Mouse (Mus musculus) neural tube, embryonic 13.5 days (tissue): Measurements from ENCODE around the gene Itga8. TPM values are rescaled to one million over a fixed set of nuclear protein-coding genes. Genes with fewer than 3 reads are reported as not detected.
A peak's percentile ranks its signal among the peaks of the same experiment; 100 is the strongest.

Experiments
- ATAC-seq: fragments of 200-750 bp; cut with Nextera tagmentation; 2 replicates; pipeline ENCODE4 v1.8.0; 2017; ENCODE audit warnings: low read depth, mild to moderate bottlenecking, moderate TSS enrichment, moderate library complexity
- H3K27ac ChIP-seq: fragments of 300-500 bp; sonication (generic); replicated peaks from 2 replicates; pipeline ENCODE4 v1.5.1; 2015; ENCODE audit warnings: moderate library complexity, mild to moderate bottlenecking, inconsistent platforms
- H3K27me3 ChIP-seq: fragments of 300-500 bp; sonication (generic); 2 replicates; pipeline ENCODE4 v1.6.1; 2015; ENCODE audit warnings: mild to moderate bottlenecking, inconsistent platforms
- H3K36me3 ChIP-seq: fragments of 300-500 bp; sonication (generic); 2 replicates; pipeline ENCODE4 v1.6.1; 2015; ENCODE audit warnings: mild to moderate bottlenecking, inconsistent platforms
- H3K4me1 ChIP-seq: fragments of 300-500 bp; sonication (generic); replicated peaks from 2 replicates; pipeline ENCODE4 v1.6.1; 2015; ENCODE audit warnings: inconsistent platforms
- H3K4me2 ChIP-seq: fragments of 300-500 bp; sonication (generic); 2 replicates; pipeline ENCODE4 v1.6.1; 2015; ENCODE audit warnings: inconsistent platforms, mild to moderate bottlenecking, moderate library complexity
- H3K4me3 ChIP-seq: fragments of 300-500 bp; sonication (generic); 2 replicates; pipeline ENCODE4 v1.5.1; 2015; ENCODE audit warnings: mild to moderate bottlenecking, inconsistent platforms
- H3K9ac ChIP-seq: fragments of 300-500 bp; sonication (generic); 2 replicates; pipeline ENCODE4 v1.6.1; 2015; ENCODE audit warnings: moderate library complexity, mild to moderate bottlenecking, inconsistent platforms
- H3K9me3 ChIP-seq: fragments of 300-500 bp; sonication (generic); 2 replicates; pipeline ENCODE4 v1.6.1; 2016; ENCODE audit warnings: inconsistent platforms
- WGBS: fragments of 180-500 bp; shearing (Covaris S2); methylation state at CpG from one replicate; pipeline ENCODE4 v1.1.7; 2015; 5-methylcytosine and 5-hydroxymethylcytosine counted together
- polyA plus RNA-seq: library from polyadenylated mRNA; unstranded; fragments of >200 nt; fragmentation: Nextera tagmentation; extraction: Ambion mirVana; gene quantifications from 2 replicates; pipeline ENCODE4 v1.2.1, GENCODE M21; 2015

Gene Itga8
- polyA plus RNA-seq, 1 experiment from 2014 or later, result 3.4 TPM

DNA sequence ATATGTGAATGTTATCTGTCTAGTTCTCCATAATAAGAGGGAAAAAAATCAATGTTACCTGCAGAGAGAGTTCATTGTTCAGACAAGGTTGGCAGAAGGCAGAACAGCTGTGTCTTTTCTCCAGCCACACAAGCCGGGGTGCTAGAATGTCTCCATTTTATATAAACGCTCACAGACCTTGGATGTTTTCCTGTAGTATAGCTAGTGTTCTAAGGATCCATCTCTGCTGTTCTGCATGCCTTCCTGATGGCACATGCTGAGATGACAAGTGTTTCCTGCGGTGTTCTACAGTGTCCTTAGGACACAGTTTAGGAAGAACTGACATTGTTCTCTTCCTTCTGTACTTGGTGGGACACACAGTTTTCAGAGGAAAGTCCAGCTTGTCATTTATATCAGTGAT, 192.4 kb downstream of the Itga8 start:
- Histone ChIP-seq H3K4me2 (no peak overlapping the region), H3K27me3 (no peaks in the 10 kb centered on the region), H3K4me3 (no peak overlapping the region), H3K9ac (no peak overlapping the region), H3K9me3 (no peaks in the 10 kb centered on the region), H3K4me1 (no peaks in the 10 kb centered on the region), H3K27ac (no peak overlapping the region), H3K36me3 (no peaks in the 10 kb centered on the region)
- WGBS, result 84% methylated on average over 3 of the region's 3 CpGs
- no peak for ATAC-seq

DNA sequence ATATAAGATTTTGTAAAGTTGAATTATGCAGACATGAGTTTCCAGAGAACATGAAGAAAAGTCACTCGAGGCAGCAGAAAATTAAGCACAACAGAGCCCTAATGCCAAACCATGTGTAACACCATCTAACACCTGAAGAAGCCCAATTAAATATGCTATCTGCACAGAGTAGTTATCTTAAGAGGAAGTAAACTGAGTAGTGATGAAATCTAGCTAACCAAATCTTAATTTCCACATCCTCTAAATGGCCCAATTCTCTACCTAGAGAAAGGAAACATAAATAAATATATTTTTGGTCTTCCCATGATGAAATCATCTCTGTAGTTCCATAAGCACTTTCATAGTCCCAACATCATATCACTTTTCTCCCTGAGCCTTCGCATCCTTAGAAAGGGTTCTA, 193.4 kb downstream of the Itga8 start:
- no peak for ATAC-seq
- Histone ChIP-seq H3K27me3 (no peaks in the 10 kb centered on the region), H3K4me1 (no peaks in the 10 kb centered on the region), H3K9me3 (no peaks in the 10 kb centered on the region), H3K9ac (no peak overlapping the region), H3K27ac (no peak overlapping the region), H3K36me3 (no peaks in the 10 kb centered on the region), H3K4me3 (no peak overlapping the region), H3K4me2 (no peak overlapping the region)
- 89% methylated on average over 2 of the region's 2 CpGs for WGBS

DNA sequence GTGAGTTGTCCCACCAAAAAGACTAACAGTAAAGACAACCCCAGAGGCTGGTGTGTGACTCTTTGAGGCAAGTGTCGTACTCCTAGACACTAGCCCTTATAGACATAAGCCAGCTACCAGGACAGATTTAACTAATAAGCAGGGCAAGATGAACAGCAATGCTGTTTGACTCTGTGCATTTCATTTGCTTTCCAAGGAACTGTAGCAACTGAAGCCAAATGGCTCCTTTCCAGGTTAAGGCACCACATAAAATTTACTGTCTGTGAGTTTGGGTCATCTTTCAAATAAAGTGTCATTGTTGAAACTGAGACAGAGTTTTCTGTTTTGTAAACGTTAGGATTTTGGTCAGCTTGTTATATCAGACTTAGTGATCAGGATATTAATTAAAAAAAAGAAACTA, 194.5 kb downstream of the Itga8 start:
- Histone ChIP-seq H3K4me3 (no peak overlapping the region), H3K27me3 (no peaks in the 10 kb centered on the region), H3K4me1 (no peaks in the 10 kb centered on the region), H3K27ac (no peak overlapping the region), H3K9ac (no peak overlapping the region), H3K4me2 (no peak overlapping the region), H3K36me3 (no peaks in the 10 kb centered on the region), H3K9me3 (no peaks in the 10 kb centered on the region)
- no peak for ATAC-seq
- WGBS, result 75% methylated on average over 2 of the region's 2 CpGs

GRCm38 (mm10) chr2:12103183-12103582, 198.5 kb downstream of the Itga8 start:
- no peaks in the 10 kb centered on the region for H3K36me3 ChIP-seq
- no peaks in the 10 kb centered on the region for H3K27me3 ChIP-seq
- H3K9ac ChIP-seq, result no peak overlapping the region
- H3K9me3 ChIP-seq, result no peaks in the 10 kb centered on the region
- H3K4me2 ChIP-seq, result no peak overlapping the region
- ATAC-seq, result no peak
- no peak overlapping the region for H3K4me3 ChIP-seq
- no peaks in the 10 kb centered on the region for H3K4me1 ChIP-seq
- H3K27ac ChIP-seq, result no peak overlapping the region
- WGBS, result 77% methylated on average over 1 of the region's 1 CpGs

DNA sequence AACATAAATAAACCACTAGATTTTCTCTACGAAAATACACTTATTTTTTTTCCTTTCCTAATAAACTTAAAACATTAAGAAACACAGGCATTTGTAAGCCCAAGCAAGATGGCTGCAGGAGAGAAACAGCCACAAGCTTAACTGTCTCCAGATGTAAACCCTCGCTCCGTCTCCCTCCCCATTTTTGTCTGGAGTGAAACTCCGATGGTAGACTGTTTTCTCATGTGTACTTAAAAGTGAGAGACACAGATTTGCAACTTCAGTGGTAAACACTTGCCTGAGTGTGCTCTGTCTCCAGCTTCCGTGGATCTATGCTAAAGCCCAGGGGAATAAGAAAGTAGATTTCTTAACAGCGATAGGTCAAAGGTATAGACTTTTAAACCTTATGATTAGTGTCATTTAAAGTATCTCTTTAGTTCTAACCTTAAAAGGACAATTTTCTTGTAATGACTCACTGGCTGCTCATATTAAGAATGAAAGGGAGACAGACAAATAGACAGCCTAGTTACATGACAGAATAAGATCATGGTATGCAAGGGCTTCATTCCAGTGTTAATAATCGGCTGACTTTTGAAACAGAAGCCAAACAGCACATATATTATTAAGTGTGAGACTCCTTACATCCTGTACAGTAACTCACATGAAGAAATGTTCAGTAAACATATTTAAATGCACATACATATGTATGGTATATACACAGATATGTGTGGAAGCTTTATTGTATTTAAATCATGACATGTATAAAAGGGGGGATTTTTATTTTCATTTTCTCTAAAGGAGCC, 209.3 kb downstream of the Itga8 start:
- H3K27me3 ChIP-seq, result no peaks in the 10 kb centered on the region
- no peaks in the 10 kb centered on the region for H3K4me1 ChIP-seq
- no peaks in the 10 kb centered on the region for H3K9me3 ChIP-seq
- no peak overlapping the region for H3K27ac ChIP-seq
- WGBS, result 80% methylated on average over 7 of the region's 7 CpGs
- no peak overlapping the region for H3K4me3 ChIP-seq
- no peaks in the 10 kb centered on the region for H3K36me3 ChIP-seq
- H3K4me2 ChIP-seq, result no peak overlapping the region
- no peak overlapping the region for H3K9ac ChIP-seq
- no peak for ATAC-seq

GRCm38 (mm10) chr2:12090993-12091392, 210.7 kb downstream of the Itga8 start:
- 85% methylated on average over 2 of the region's 2 CpGs for WGBS
- Histone ChIP-seq H3K4me2 (no peak overlapping the region), H3K27ac (no peak overlapping the region), H3K36me3 (no peaks in the 10 kb centered on the region), H3K9me3 (no peaks in the 10 kb centered on the region), H3K4me3 (no peak overlapping the region), H3K4me1 (no peaks in the 10 kb centered on the region), H3K27me3 (no peaks in the 10 kb centered on the region), H3K9ac (no peak overlapping the region)
- no peak for ATAC-seq

DNA sequence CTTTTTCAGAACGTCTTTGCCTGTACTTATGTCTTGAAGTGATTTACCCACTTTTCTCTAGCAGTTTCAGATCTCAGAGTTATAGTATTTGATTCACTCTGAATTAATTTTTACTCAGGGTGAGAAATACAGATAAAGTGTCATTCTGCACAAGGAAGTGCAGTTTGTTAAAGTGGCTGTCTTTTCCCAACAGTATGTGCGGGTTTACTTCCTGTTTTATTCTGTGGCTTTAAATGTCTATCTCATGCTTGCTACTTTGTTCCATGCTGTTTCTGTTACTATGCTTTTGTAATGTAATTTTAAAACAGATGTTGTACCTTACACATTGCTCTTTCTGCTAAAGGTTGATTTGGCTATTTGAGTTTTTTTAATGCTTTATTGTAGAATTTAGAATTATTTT, 216.2 kb downstream of the Itga8 start:
- no peak overlapping the region for H3K27ac ChIP-seq
- H3K4me3 ChIP-seq, result no peak overlapping the region
- WGBS, result 90% methylated on average over 2 of the region's 2 CpGs
- H3K9ac ChIP-seq, result no peak overlapping the region
- H3K4me1 ChIP-seq, result no peaks in the 10 kb centered on the region
- no peaks in the 10 kb centered on the region for H3K36me3 ChIP-seq
- H3K9me3 ChIP-seq, result no peaks in the 10 kb centered on the region
- no peaks in the 10 kb centered on the region for H3K27me3 ChIP-seq
- no peak overlapping the region for H3K4me2 ChIP-seq
- ATAC-seq, result no peak

- Histone ChIP-seq H3K9ac (no peak overlapping the region), H3K36me3 (no peaks in the 10 kb centered on the region), H3K9me3 (no peaks in the 10 kb centered on the region), H3K4me1 (no peaks in the 10 kb centered on the region), H3K4me3 (no peak overlapping the region), H3K4me2 (no peak overlapping the region), H3K27ac (no peak overlapping the region), H3K27me3 (no peaks in the 10 kb centered on the region)
- WGBS, result 90% methylated on average over 4 of the region's 4 CpGs
- no peak for ATAC-seq
These were observed 217.4 kb downstream of the Itga8 start for GRCm38 (mm10) chr2:12084341-12084740.

GRCm38 (mm10) chr2:12077266-12077891, 224.3 kb downstream of the Itga8 start:
- Histone ChIP-seq H3K4me2 (no peak overlapping the region), H3K4me1 (no peaks in the 10 kb centered on the region), H3K4me3 (no peak overlapping the region), H3K36me3 (no peaks in the 10 kb centered on the region), H3K9ac (no peak overlapping the region), H3K27ac (no peak overlapping the region), H3K27me3 (no peaks in the 10 kb centered on the region), H3K9me3 (no peaks in the 10 kb centered on the region)
- WGBS, result 89% methylated on average over 2 of the region's 2 CpGs
- ATAC-seq, result no peak

DNA sequence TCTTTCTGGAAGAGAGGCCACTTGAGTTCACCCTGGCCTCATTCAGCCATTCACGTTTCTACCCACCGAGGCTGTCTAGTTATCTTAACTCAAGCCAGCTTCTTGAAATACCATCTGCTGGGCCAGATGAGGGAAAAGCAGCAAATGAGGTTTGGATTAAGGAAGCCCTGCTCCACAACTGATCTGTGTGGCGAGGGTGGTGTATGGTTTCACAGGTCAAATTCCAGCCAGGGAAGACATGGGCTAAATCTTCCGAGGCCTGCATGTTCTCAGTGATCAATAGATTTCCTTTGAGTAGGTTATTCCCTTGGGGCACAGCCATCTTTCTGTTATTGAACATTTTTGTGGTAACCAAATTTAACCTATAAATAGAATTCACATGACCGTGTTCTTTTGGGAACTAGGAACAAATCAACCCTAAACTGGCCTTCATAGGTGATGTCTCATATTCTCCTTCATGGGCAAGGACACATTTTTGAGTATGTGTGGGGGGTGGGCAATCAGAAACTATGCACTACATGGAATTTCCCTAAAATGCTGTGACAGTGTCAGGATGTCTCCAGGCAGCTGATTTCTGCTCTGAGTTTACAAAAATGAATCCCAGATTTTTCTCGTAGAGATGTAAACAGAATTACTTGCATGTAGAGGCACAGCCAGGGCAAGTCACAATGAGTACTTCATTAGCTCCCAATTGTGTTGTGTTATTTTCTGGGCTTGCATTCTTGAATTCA, 235.9 kb downstream of the Itga8 start:
- H3K4me1 ChIP-seq, result no peaks in the 10 kb centered on the region
- H3K27ac ChIP-seq, result no peak overlapping the region
- no peaks in the 10 kb centered on the region for H3K9me3 ChIP-seq
- no peak overlapping the region for H3K4me3 ChIP-seq
- no peak overlapping the region for H3K9ac ChIP-seq
- H3K27me3 ChIP-seq, result no peaks in the 10 kb centered on the region
- no peak overlapping the region for H3K4me2 ChIP-seq
- ATAC-seq, result no peak
- H3K36me3 ChIP-seq, result no peaks in the 10 kb centered on the region
- WGBS, result 78% methylated on average over 6 of the region's 6 CpGs

GRCm38 (mm10) chr2:12060034-12060723, 241.5 kb downstream of the Itga8 start:
- Histone ChIP-seq H3K4me3 (no peak overlapping the region), H3K4me2 (no peak overlapping the region), H3K27ac (no peak overlapping the region), H3K27me3 (peaks cover 4% of the 10 kb centered on the region; the same call in 1 of the 2 replicates), H3K9me3 (no peaks in the 10 kb centered on the region), H3K4me1 (peaks cover 6% of the 10 kb centered on the region; the same call in 1 of the 2 replicates), H3K36me3 (no peaks in the 10 kb centered on the region), H3K9ac (no peak overlapping the region)
- peak; percentile 75 for ATAC-seq
- 54% methylated on average over 5 of the region's 5 CpGs for whole genome bisulfite sequencing
